Mouse (Mus musculus): ENCODE measurements around the gene Gm10666.
"Not testable (repeated sequence)": the region's sequence is repeated elsewhere in the genome, so short reads cannot be mapped to it uniquely, and the experiment has no call there.

Gm10666 gene

DNA sequence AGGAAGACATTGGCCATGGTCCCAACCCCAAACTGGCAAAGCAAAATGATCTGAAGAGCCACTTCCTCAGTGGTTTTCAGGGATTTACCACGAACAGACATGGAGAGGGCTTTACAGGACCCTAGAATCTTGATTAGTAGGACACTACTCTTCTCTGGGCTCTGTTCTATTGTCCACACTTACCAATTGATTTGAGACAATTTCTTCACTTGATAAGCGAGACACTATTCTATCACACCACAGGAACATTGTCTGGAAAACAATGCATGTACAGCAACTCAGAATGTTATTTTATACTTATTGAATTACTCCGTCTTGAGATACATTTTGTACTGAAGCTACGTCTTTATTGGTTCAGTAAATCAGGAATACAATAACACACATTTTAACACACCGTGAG is at the start of gene Gm10666:
Gene Gm10666 (minus strand): TSS at position 101 of the 400 bp plus-strand sequence.
- DNase-seq (ENCODE audit: low read depth) = not testable (repeated sequence)

GRCm38 (mm10) chr7:22163935-22164334 is 29.4 kb upstream of the Gm10666 start, which contains the start of gene Vmn1r142:
Vmn1r142 (minus strand) TSS chr7:22164035.
- DNase-seq (ENCODE audit: low read depth) = not testable (repeated sequence)

GRCm38 (mm10) chr7:22118145-22118544 is 16.4 kb downstream of the Gm10666 start, which contains the start of gene Gm16451:
Gm16451 (minus strand) TSS chr7:22118245.
- not testable (repeated sequence) for DNase-seq (ENCODE audit: low read depth)
